Mouse (Mus musculus): ENCODE results near the gene Fam102a.
A peak's percentile ranks its signal among the peaks of the same experiment; 100 is the strongest.
"Not testable (repeated sequence)": the region's sequence is repeated elsewhere in the genome, so short reads cannot be mapped to it uniquely, and the experiment has no call there.

The Fam102a gene

GRCm38 (mm10) chr2:32534733-32535471 lies at the start of gene Fam102a:
TSS of gene Fam102a (plus strand) at chr2:32535332.
- peak; percentile 98 to 99 for DNase-seq (ENCODE audit: low spot score in 2 of 2)

GRCm38 (mm10) chr2:32485751-32486150 lies 49.4 kb upstream of the Fam102a start:
- no peak for DNase-seq (ENCODE audit: low spot score in 2 of 2)

GRCm38 (mm10) chr2:32486155-32486554 lies 49.0 kb upstream of the Fam102a start:
- DNase-seq (ENCODE audit: low spot score in 2 of 2) = no peak

- peak; percentile 97 to 98 for DNase-seq (ENCODE audit: low spot score in 2 of 2)
Observed at GRCm38 (mm10) chr2:32487124-32487623, 48.0 kb upstream of the Fam102a start.

GRCm38 (mm10) chr2:32488679-32489078 lies 46.5 kb upstream of the Fam102a start:
- DNase-seq (ENCODE audit: low spot score in 2 of 2) = peak; percentile 80 to 84

GRCm38 (mm10) chr2:32490730-32491129 lies 44.4 kb upstream of the Fam102a start:
- DNase-seq (ENCODE audit: low spot score in 2 of 2) = not testable (repeated sequence)

DNA sequence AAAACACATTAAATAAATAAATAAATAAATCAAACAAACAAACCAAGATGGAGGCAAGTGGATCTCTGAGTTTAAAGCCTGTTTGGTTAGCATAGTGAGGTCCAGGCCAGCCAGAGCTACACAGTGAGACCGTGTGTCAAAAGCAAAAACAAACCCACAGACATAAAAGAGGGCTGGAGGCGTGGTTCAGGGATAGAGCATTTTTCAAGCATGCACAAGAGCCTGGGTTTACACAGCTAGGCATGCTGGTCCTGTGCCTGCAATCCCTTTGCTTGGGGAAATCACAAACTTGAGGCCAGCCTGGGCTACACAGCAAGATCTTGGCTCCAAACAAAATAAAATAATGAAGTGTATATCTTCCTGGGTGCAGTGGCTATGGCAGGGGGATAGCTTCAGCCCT lies 42.5 kb upstream of the Fam102a start:
- DNase-seq (ENCODE audit: low spot score in 2 of 2) = no peak

DNA sequence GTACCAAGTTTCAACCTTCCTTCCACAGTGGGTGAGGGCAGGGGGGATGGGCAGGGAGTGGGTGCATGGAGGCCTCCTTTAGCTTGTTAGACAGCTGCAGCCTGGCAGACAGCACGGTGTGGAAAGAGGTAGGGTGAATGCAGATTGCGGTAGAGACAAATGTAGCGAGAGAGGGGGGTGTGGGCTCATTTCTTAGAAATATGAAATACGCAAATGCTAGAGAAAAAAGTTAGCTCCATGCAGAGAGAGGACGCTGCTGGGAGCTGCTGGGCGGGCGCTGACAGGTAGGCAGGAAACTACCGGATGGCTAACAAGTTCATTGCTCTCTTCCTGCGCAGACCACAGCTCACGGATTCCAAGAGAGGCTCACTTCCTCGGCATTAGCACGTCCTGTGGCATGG lies 41.8 kb upstream of the Fam102a start:
- no peak for DNase-seq (ENCODE audit: low spot score in 2 of 2)

- DNase-seq (ENCODE audit: low spot score in 2 of 2) = no peak
Observed at GRCm38 (mm10) chr2:32494522-32494921, 40.6 kb upstream of the Fam102a start.

- no peak for DNase-seq (ENCODE audit: low spot score in 2 of 2)
Observed at GRCm38 (mm10) chr2:32495185-32495726, 39.9 kb upstream of the Fam102a start.

DNA sequence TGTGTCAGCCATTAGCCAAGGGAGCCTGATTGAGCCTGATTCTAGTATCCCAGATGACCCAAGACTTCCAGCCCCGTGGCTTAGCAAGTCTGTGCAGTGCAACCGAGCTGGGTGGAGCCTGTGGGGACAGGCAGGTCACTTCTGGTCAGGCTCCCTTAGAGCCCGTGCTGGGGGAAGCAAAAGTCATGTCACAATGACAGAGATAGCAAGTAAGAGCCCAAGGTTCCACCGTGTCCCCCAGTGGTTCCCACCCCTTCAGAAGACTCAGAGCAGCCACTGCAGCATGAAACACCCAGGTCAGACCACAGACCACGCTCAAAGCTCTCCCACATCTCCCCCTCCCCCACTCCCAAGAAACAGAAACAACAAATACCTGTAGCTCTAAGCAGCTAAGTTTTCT lies 38.9 kb upstream of the Fam102a start:
- no peak for DNase-seq (ENCODE audit: low spot score in 2 of 2)

GRCm38 (mm10) chr2:32499365-32499764 lies 35.8 kb upstream of the Fam102a start:
- no peak for DNase-seq (ENCODE audit: low spot score in 2 of 2)

- no peak for DNase-seq (ENCODE audit: low spot score in 2 of 2)
Observed at GRCm38 (mm10) chr2:32500461-32500860, 34.7 kb upstream of the Fam102a start.

GRCm38 (mm10) chr2:32501754-32502324 lies 33.3 kb upstream of the Fam102a start:
- DNase-seq (ENCODE audit: low spot score in 2 of 2) = no peak

DNA sequence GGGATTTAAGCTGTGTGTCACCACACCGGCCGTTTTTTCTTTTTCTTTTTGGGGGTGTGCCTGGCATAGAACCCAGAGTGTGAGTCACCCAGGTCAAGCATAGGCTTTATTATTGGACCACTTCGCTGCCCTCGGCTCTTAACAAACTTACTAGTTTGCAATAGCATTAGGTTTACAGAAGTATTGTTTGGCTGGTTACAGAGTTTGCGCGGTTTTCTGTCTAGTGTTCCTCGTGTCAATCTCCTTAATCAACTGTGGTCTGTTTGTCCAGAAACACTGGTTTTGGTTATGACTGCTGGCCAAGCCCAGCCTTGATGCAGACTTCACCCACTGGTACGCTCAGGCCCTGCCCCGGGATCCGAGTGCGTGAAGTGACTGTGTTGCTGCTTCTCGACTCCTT lies 32.3 kb upstream of the Fam102a start:
- no peak for DNase-seq (ENCODE audit: low spot score in 2 of 2)

DNA sequence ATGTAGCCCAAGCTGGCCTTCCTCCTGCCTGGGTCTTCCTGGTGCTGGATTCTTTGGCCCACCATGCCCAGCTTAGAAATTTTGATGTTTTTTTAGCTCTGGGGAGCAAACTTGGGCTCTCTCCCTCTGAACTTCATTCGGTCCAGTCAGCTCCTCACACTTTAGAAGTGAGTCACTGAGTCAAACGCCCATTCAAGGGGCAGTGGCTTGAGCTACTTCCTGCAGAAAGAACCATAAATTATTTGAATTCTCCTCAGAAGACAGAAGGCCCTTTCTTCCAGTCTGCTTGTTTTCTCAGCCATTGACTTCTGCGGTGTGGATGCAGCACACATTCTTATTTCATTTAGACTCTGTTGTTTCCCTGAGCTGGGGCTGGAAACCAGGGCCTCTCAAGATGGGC lies 31.5 kb upstream of the Fam102a start:
- no peak for DNase-seq (ENCODE audit: low spot score in 2 of 2)

DNA sequence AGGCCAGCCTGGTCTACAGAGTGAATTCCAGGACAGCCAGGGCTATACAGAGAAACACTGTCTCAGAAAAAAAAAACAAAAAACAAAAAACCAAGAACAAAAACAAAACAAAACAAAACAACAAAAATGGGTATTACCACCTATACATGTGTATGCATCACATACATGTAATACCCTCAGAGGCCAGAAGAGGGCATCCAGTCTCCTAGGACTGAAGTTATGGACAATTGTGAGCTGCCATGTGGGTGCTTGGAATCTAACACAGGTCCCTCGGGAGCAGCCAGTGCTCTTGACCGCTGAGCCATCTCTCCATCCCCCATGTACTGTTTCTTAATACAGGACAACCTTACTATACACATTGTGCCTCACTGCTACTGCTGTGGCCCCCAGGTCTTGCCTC lies 29.6 kb upstream of the Fam102a start:
- no peak for DNase-seq (ENCODE audit: low spot score in 2 of 2)

- no peak for DNase-seq (ENCODE audit: low spot score in 2 of 2)
Observed at GRCm38 (mm10) chr2:32506673-32507668, 28.2 kb upstream of the Fam102a start.

DNA sequence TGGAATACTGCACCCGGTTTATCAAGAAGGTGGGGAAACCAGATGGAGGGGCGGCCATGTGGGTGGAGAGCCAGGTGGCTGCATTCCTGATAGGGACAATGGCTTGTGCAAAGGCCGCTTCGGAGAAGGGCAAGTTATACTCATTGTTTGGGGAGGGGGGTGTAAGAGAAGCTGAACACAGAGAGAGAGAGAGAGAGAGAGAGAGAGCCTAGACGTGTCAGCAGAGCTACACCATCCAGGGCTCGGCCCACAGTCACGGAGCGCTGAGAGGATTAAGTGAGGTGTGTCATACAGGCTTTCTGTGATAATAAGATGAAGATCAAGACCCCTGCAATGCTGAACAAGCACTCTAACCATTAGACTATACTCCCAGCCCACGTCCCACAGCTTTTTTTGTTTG lies 27.2 kb upstream of the Fam102a start:
- no peak for DNase-seq (ENCODE audit: low spot score in 2 of 2)

DNA sequence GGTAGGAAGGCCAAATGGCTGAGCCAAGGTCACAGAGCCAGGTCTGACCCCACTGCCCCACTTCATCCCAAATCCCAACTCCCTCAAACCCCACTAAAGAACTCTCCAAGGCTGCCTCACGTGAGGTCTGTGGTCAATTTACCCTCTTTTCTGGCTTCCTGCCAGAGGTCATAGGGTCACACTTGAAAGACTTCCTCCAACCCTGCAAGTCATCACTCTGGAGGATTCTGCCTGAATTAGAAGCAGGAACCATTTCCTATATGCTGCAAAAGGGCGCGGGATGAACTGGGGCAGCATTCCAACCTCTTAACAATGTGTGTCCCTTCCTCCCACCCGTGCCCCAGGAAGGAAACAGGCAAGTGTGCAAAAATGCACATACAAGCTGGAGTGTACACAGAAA lies 25.8 kb upstream of the Fam102a start:
- no peak for DNase-seq (ENCODE audit: low spot score in 2 of 2)

DNA sequence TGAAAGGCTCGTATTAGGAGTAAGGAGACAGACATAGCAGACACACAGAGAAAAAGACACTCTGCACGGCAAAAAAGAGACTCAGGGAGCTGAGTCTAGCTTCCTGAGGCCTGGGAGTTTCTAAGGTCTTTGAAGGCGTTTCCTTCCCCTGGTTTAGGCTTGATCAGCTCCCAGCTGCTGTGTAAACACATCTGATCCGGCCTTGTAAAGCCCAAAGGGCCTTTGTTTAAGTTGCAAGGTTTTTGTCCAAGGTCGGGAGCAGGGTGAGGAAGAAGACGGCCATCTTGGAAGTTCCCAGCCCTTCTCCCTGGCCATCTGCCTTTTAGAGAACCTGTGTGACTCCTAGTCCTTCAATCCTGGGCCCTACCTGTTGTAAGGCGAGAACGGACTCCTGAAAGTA lies 25.2 kb upstream of the Fam102a start:
- DNase-seq (ENCODE audit: low spot score in 2 of 2) = no peak

- DNase-seq (ENCODE audit: low spot score in 2 of 2) = no peak
Observed at GRCm38 (mm10) chr2:32512592-32512991, 22.5 kb upstream of the Fam102a start.

All from right cerebral cortex, adult 2 months (tissue).